Mouse (Mus musculus): Measurements from ENCODE around the gene Gipr. TPM values are rescaled to one million over a fixed set of nuclear protein-coding genes. Genes with fewer than 3 reads are reported as not detected.
A peak's percentile ranks its signal among the peaks of the same experiment; 100 is the strongest.

Gene Gipr
- polyA plus RNA-seq, 1 experiment: 0.43 TPM

DNA sequence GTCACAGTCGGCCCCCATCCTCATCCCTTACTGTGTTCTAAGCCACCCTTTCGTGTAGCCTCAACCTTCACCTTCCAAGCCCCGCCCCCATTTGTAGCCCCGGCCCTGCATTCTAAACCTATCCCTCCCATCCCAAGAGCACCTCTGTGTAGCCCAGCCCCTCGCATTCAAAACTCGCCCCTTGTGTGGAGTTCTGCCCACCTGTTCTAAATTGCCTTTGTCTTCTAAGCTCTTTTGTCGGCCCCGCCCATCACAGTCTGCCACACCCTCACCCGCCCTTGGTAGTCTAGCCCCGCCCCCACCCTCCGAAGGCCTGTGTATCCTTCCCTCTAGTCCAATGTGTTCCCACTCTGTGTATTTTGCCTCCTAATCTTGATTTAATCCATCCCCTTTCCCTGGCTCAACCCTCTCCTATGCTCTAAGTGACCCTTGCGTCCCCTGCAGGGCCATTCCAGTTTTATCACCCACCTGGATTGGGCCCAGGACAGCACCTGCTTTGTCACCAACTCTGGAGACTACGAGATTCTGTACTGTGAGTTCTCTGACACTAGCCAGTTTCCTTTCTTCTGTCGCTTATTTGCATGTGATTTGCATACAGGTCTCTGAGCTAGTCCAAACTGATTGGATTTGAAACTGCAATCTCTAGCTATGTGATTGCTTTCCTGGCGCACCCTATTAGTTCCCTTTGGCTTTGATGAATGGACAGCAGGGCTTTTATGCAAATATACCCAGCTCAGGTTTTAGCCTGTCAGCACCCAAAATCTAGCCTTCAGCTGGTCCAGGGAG, 36.3 kb upstream of the Gipr start:
- Histone ChIP-seq H3ac (ENCODE audit: control insufficient read depth, insufficient read length, low read depth) (no peak overlapping the region), H3K79me2 (ENCODE audit: control insufficient read depth, insufficient read depth) (no peaks in the 10 kb centered on the region), H3K4me3 (ENCODE audit: insufficient read depth, poor library complexity, severe bottlenecking) (no peak overlapping the region), H3K36me3 (ENCODE audit: control insufficient read depth, insufficient read depth) (no peaks in the 10 kb centered on the region), H3K79me3 (ENCODE audit: low read depth) (no peaks in the 10 kb centered on the region), H3K27me3 (ENCODE audit: control insufficient read depth, insufficient read depth, insufficient read length) (no peaks in the 10 kb centered on the region)
- TF ChIP-seq MYOD1 (IDR thresholded peaks at IDR 0.05; ENCODE audit: control insufficient read depth, insufficient read length, low read depth) (no peak), USF1 (IDR thresholded peaks at IDR 0.05; ENCODE audit: low read depth) (no peak), CTCF (IDR thresholded peaks at IDR 0.05; ENCODE audit: control insufficient read depth, insufficient read depth, insufficient read length) (no peak), FOSL1 (IDR thresholded peaks at IDR 0.05; ENCODE audit: insufficient read depth, low read length, poor library complexity, severe bottlenecking) (no peak), MAX (IDR thresholded peaks at IDR 0.05) (no peak), MYOG (IDR thresholded peaks at IDR 0.05; ENCODE audit: control insufficient read depth, extremely low read depth, insufficient read length) (no peak), CEBPB (IDR thresholded peaks at IDR 0.05; ENCODE audit: low read depth) (no peak)

DNA sequence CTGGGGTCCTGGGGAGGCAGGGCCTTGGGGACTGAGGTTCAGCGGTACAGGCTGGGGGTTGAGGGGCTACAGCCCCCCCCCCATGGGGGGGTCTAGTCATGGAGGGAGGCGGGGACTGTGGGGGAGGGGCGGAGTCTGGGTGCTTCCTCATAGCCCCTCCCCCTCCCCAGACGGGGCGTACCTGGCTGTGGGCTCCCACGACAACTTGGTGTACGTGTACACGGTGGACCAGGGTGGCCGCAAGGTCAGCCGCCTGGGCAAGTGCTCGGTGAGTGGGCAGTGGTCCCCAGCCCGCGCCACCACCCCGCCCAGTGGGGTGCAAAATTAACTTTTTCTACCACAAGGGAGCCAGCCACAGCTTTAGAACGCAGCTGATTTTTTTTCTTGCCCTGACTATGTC, 35.7 kb upstream of the Gipr start:
- H3K36me3 ChIP-seq (ENCODE audit: control insufficient read depth, insufficient read depth): no peaks in the 10 kb centered on the region
- H3ac ChIP-seq (ENCODE audit: control insufficient read depth, insufficient read length, low read depth): no peak overlapping the region
- no peaks in the 10 kb centered on the region for H3K79me3 ChIP-seq (ENCODE audit: low read depth)
- H3K27me3 ChIP-seq (ENCODE audit: control insufficient read depth, insufficient read depth, insufficient read length): no peaks in the 10 kb centered on the region
- H3K79me2 ChIP-seq (ENCODE audit: control insufficient read depth, insufficient read depth): no peaks in the 10 kb centered on the region
- TF ChIP-seq CEBPB (IDR thresholded peaks at IDR 0.05; ENCODE audit: low read depth) (no peak), MYOG (IDR thresholded peaks at IDR 0.05; ENCODE audit: control insufficient read depth, extremely low read depth, insufficient read length) (no peak), MAX (IDR thresholded peaks at IDR 0.05) (no peak), USF1 (IDR thresholded peaks at IDR 0.05; ENCODE audit: low read depth) (no peak), FOSL1 (IDR thresholded peaks at IDR 0.05; ENCODE audit: insufficient read depth, low read length, poor library complexity, severe bottlenecking) (no peak), MYOD1 (IDR thresholded peaks at IDR 0.05; ENCODE audit: control insufficient read depth, insufficient read length, low read depth) (no peak), CTCF (IDR thresholded peaks at IDR 0.05; ENCODE audit: control insufficient read depth, insufficient read depth, insufficient read length) (no peak)
- H3K4me3 ChIP-seq (ENCODE audit: insufficient read depth, poor library complexity, severe bottlenecking): no peak overlapping the region

DNA sequence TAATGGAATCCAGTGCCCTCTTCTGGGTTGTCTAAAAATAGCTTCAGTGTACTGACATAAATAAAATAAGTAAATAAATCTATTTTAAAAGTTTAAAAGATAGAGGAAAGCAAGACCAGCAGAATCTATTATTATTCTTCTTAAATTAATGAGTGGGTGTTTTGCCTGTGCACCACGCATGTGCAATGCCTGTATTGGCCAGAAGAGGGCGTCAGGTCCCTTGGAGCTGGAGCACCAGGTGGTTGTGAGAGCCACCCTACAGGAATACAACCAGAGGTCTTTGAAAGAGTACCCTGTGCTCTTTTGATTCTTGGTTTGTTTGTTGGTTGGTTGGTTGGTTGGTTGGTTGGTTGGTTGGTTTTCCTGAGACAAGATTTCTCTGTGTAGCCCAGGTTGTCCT, 32.1 kb upstream of the Gipr start:
- no peaks in the 10 kb centered on the region for H3K36me3 ChIP-seq (ENCODE audit: control insufficient read depth, insufficient read depth)
- TF ChIP-seq MAX (IDR thresholded peaks at IDR 0.05) (no peak), CTCF (IDR thresholded peaks at IDR 0.05; ENCODE audit: control insufficient read depth, insufficient read depth, insufficient read length) (no peak), CEBPB (IDR thresholded peaks at IDR 0.05; ENCODE audit: low read depth) (no peak), MYOG (IDR thresholded peaks at IDR 0.05; ENCODE audit: control insufficient read depth, extremely low read depth, insufficient read length) (no peak), MYOD1 (IDR thresholded peaks at IDR 0.05; ENCODE audit: control insufficient read depth, insufficient read length, low read depth) (no peak), USF1 (IDR thresholded peaks at IDR 0.05; ENCODE audit: low read depth) (no peak), FOSL1 (IDR thresholded peaks at IDR 0.05; ENCODE audit: insufficient read depth, low read length, poor library complexity, severe bottlenecking) (no peak)

GRCm38 (mm10) chr7:19196676-19197075, 30.7 kb upstream of the Gipr start:
- TF ChIP-seq CTCF (IDR thresholded peaks at IDR 0.05; ENCODE audit: control insufficient read depth, insufficient read depth, insufficient read length) (peak; percentile 13), FOSL1 (IDR thresholded peaks at IDR 0.05; ENCODE audit: insufficient read depth, low read length, poor library complexity, severe bottlenecking) (no peak)
- H3K79me2 ChIP-seq (ENCODE audit: control insufficient read depth, insufficient read depth): no peaks in the 10 kb centered on the region
- H3K27me3 ChIP-seq (ENCODE audit: control insufficient read depth, insufficient read depth, insufficient read length): no peaks in the 10 kb centered on the region
- H3K79me3 ChIP-seq (ENCODE audit: low read depth): no peaks in the 10 kb centered on the region
- no peak overlapping the region for H3K4me3 ChIP-seq (ENCODE audit: insufficient read depth, poor library complexity, severe bottlenecking)
- no peaks in the 10 kb centered on the region for H3K36me3 ChIP-seq (ENCODE audit: control insufficient read depth, insufficient read depth)
- H3ac ChIP-seq (ENCODE audit: control insufficient read depth, insufficient read length, low read depth): no peak overlapping the region

More for the DNA sequence above, 32.1 kb upstream of the Gipr start:
- Histone ChIP-seq H3K27me3 (ENCODE audit: control insufficient read depth, insufficient read depth, insufficient read length) (no peaks in the 10 kb centered on the region), H3K79me3 (ENCODE audit: low read depth) (no peaks in the 10 kb centered on the region), H3ac (ENCODE audit: control insufficient read depth, insufficient read length, low read depth) (no peak overlapping the region), H3K79me2 (ENCODE audit: control insufficient read depth, insufficient read depth) (no peaks in the 10 kb centered on the region), H3K4me3 (ENCODE audit: insufficient read depth, poor library complexity, severe bottlenecking) (no peak overlapping the region)

- TF ChIP-seq CTCF (IDR thresholded peaks at IDR 0.05; ENCODE audit: control insufficient read depth, insufficient read depth, insufficient read length): no peak
- no peak for TF ChIP-seq FOSL1 (IDR thresholded peaks at IDR 0.05; ENCODE audit: insufficient read depth, low read length, poor library complexity, severe bottlenecking)
- no peak for TF ChIP-seq USF1 (IDR thresholded peaks at IDR 0.05; ENCODE audit: low read depth)
- TF ChIP-seq MYOG (IDR thresholded peaks at IDR 0.05; ENCODE audit: control insufficient read depth, extremely low read depth, insufficient read length): no peak
- no peak for TF ChIP-seq MYOD1 (IDR thresholded peaks at IDR 0.05; ENCODE audit: control insufficient read depth, insufficient read length, low read depth)
- no peak for TF ChIP-seq MAX (IDR thresholded peaks at IDR 0.05)
- no peak for TF ChIP-seq CEBPB (IDR thresholded peaks at IDR 0.05; ENCODE audit: low read depth)
Observed at GRCm38 (mm10) chr7:19194676-19195075, 28.7 kb upstream of the Gipr start.

More at GRCm38 (mm10) chr7:19194676-19195075, 28.7 kb upstream of the Gipr start:
- Histone ChIP-seq H3K79me3 (ENCODE audit: low read depth) (no peaks in the 10 kb centered on the region), H3ac (ENCODE audit: control insufficient read depth, insufficient read length, low read depth) (no peak overlapping the region), H3K36me3 (ENCODE audit: control insufficient read depth, insufficient read depth) (no peaks in the 10 kb centered on the region), H3K27me3 (ENCODE audit: control insufficient read depth, insufficient read depth, insufficient read length) (no peaks in the 10 kb centered on the region), H3K79me2 (ENCODE audit: control insufficient read depth, insufficient read depth) (no peaks in the 10 kb centered on the region), H3K4me3 (ENCODE audit: insufficient read depth, poor library complexity, severe bottlenecking) (no peak overlapping the region)

All from C2C12 (cell line).